In genomic region chr11:80042615-80043418, GRCm38 (mm10) we compare ENCODE assay signal across 10 mouse cellular contexts. TPM values are rescaled to one million over a fixed set of nuclear protein-coding genes. Genes with fewer than 3 reads are reported as not detected.
A peak's percentile ranks its signal among the peaks of the same experiment; 100 is the strongest.
DNase-seq lines count a peak whose midpoint lies in the region; ATAC-seq and TF ChIP-seq lines count a peak whose summit lies in the region.
"Had no signal": no experiment of that assay in that cellular context is flagged by ENCODE, and none has a peak within 500 bp of the region (broad histone marks: within the 10 kb centered on the region; RNA-seq: fewer than 3 reads in every experiment).

No protein-coding gene starts in this region.

- no peak overlapping the region for H3K9ac ChIP-seq in hindbrain, embryonic 16.5 days (ENCODE audit: low read depth, low read length)
- no peak overlapping the region for H3K9ac ChIP-seq in embryonic facial prominence, embryonic 14.5 days (ENCODE audit: low read depth, low read length)
- H3K9ac ChIP-seq: embryonic facial prominence, embryonic 15.5 days had no signal

- no peaks in the 10 kb centered on the region for H3K9me3 ChIP-seq in hindbrain, embryonic 10.5 days
- no peaks in the 10 kb centered on the region for H3K9me3 ChIP-seq in hindbrain, embryonic 16.5 days (ENCODE audit: control insufficient read depth, low read length)
- H3K9me3 ChIP-seq in embryonic facial prominence, embryonic 14.5 days (ENCODE audit: control insufficient read depth, low read length) = no peaks in the 10 kb centered on the region
- H3K9me3 ChIP-seq: embryonic facial prominence, embryonic 15.5 days had no signal

- no peak overlapping the region for H3K4me3 ChIP-seq in hindbrain, embryonic 10.5 days
- no peak overlapping the region for H3K4me3 ChIP-seq in hindbrain, embryonic 16.5 days (ENCODE audit: low read length)
- no peak overlapping the region for H3K4me3 ChIP-seq in C2C12 (ENCODE audit: insufficient read depth, poor library complexity, severe bottlenecking)
- no peak overlapping the region for H3K4me3 ChIP-seq in embryonic facial prominence, embryonic 14.5 days (ENCODE audit: low read depth, low read length)
- H3K4me3 ChIP-seq: embryonic facial prominence, embryonic 15.5 days had no signal

- no peak overlapping the region for H3K4me2 ChIP-seq in hindbrain, embryonic 16.5 days (ENCODE audit: low read length)
- H3K4me2 ChIP-seq in embryonic facial prominence, embryonic 14.5 days (ENCODE audit: low read depth, low read length) = no peak overlapping the region
- H3K4me2 ChIP-seq: embryonic facial prominence, embryonic 15.5 days had no signal

- no peak overlapping the region for H3ac ChIP-seq in C2C12 (ENCODE audit: control insufficient read depth, insufficient read length, low read depth)

- H3K27ac ChIP-seq in hindbrain, embryonic 10.5 days = no peak overlapping the region
- no peak overlapping the region for H3K27ac ChIP-seq in hindbrain, embryonic 16.5 days (ENCODE audit: low read depth, low read length)
- no peak overlapping the region for H3K27ac ChIP-seq in embryonic facial prominence, embryonic 14.5 days (replicated peaks; ENCODE audit: low read depth, low read length)
- H3K27ac ChIP-seq: embryonic facial prominence, embryonic 15.5 days; macrophage had no signal

- H3K27me3 ChIP-seq in hindbrain, embryonic 10.5 days (ENCODE audit: insufficient read depth, poor library complexity, severe bottlenecking) = no peaks in the 10 kb centered on the region
- H3K27me3 ChIP-seq in hindbrain, embryonic 16.5 days (replicated peaks; ENCODE audit: control insufficient read depth, insufficient read depth, low read length) = no peaks in the 10 kb centered on the region
- no peaks in the 10 kb centered on the region for H3K27me3 ChIP-seq in C2C12 (ENCODE audit: control insufficient read depth, insufficient read depth, insufficient read length)
- no peaks in the 10 kb centered on the region for H3K27me3 ChIP-seq in embryonic facial prominence, embryonic 14.5 days (replicated peaks; ENCODE audit: control insufficient read depth, insufficient read depth, low read length)
- H3K27me3 ChIP-seq: embryonic facial prominence, embryonic 15.5 days had no signal

- peak; percentile 62 for TF ChIP-seq CTCF in C2C12 (IDR thresholded peaks at IDR 0.05; ENCODE audit: control insufficient read depth, insufficient read depth, insufficient read length)

- DNase-seq in hindbrain, embryonic 10.5 days (ENCODE audit: low spot score) = peak; percentile 29
- DNase-seq in embryonic facial prominence, embryonic 14.5 days (ENCODE audit: low spot score) = peak; percentile 42
- DNase-seq in kidney, postnatal 36 days = peak; percentile 47 to 69
- DNase-seq in thymus, postnatal 0 days (ENCODE audit: low spot score) = peak; percentile 60

- no peaks in the 10 kb centered on the region for H3K79me3 ChIP-seq in C2C12 (ENCODE audit: low read depth)

- 53% methylated on average over 10 of the region's 10 CpGs for WGBS in hindbrain, embryonic 10.5 days
- WGBS in hindbrain, embryonic 16.5 days = 54% methylated on average over 10 of the region's 10 CpGs
- WGBS in embryonic facial prominence, embryonic 14.5 days = 53% methylated on average over 10 of the region's 10 CpGs

- H3K36me3 ChIP-seq in hindbrain, embryonic 10.5 days = peaks cover 20% of the 10 kb centered on the region
- H3K36me3 ChIP-seq in hindbrain, embryonic 16.5 days (ENCODE audit: control insufficient read depth, insufficient read depth, low read length) = no peaks in the 10 kb centered on the region
- peaks cover 26% of the 10 kb centered on the region for H3K36me3 ChIP-seq in C2C12 (ENCODE audit: control insufficient read depth, insufficient read depth)
- H3K36me3 ChIP-seq in embryonic facial prominence, embryonic 14.5 days (ENCODE audit: control insufficient read depth, insufficient read depth, low read length) = peaks cover 17% of the 10 kb centered on the region

- no peaks in the 10 kb centered on the region for H3K4me1 ChIP-seq in hindbrain, embryonic 10.5 days (replicated peaks)
- no peaks in the 10 kb centered on the region for H3K4me1 ChIP-seq in hindbrain, embryonic 16.5 days (ENCODE audit: control insufficient read depth, insufficient read depth, low read depth, low read length)
- no peaks in the 10 kb centered on the region for H3K4me1 ChIP-seq in embryonic facial prominence, embryonic 14.5 days (ENCODE audit: control insufficient read depth, insufficient read depth, low read length)
- H3K4me1 ChIP-seq: embryonic facial prominence, embryonic 15.5 days had no signal

- H3K79me2 ChIP-seq in C2C12 (ENCODE audit: control insufficient read depth, insufficient read depth) = no peaks in the 10 kb centered on the region

- no peak for ATAC-seq in hindbrain, embryonic 16.5 days
- ATAC-seq in activated CD4-positive, CD25-positive, alpha-beta regulatory T cell, adult 4 months = peak; percentile 45
- ATAC-seq in embryonic facial prominence, embryonic 14.5 days (ENCODE audit: low read depth) = no peak
- peak; percentile 97 for ATAC-seq in megakaryocyte progenitor cell, adult 5-6 weeks (replicated peaks; ENCODE audit: poor library complexity)

TF ChIP-seq in C2C12, 6 proteins besides CTCF, POLR2A, EP300 and RAD21:
- TF ChIP-seq CEBPB (IDR thresholded peaks at IDR 0.05; ENCODE audit: low read depth) (no peak), USF1 (IDR thresholded peaks at IDR 0.05; ENCODE audit: low read depth) (no peak), MYOG (IDR thresholded peaks at IDR 0.05; ENCODE audit: control insufficient read depth, extremely low read depth, insufficient read length) (no peak)

RNA-seq across cellular contexts. Expression of gene Crlf3, which starts 38.0 kb away (rescaled TPM):
- 24.5 and 38.0 TPM in 2 replicates for polyA plus RNA-seq in hindbrain, embryonic 10.5 days (2016; fragmentation: Nextera tagmentation; extraction: Ambion mirVana)
- polyA plus RNA-seq in hindbrain, embryonic 16.5 days (2015; fragmentation: Nextera tagmentation; extraction: Ambion mirVana) = 12.6 and 13.8 TPM in 2 replicates
- polyA plus RNA-seq in C2C12 (2012; fragmentation: generic; extraction: Trizol) = 18.0 TPM
- 100 to 1,000 TPM; 125 to 169 TPM for polyA plus RNA-seq in activated CD4-positive, CD25-positive, alpha-beta regulatory T cell, adult 4 months (2017; shearing (Covaris generic))
- polyA plus RNA-seq in embryonic facial prominence, embryonic 14.5 days (2014; fragmentation: Nextera tagmentation; extraction: Ambion mirVana) = 39.5 and 40.9 TPM in 2 replicates
- total RNA-seq in megakaryocyte progenitor cell, adult 5-6 weeks (2015) = 65.2 and 69.4 TPM in 2 replicates
- total RNA-seq in megakaryocyte progenitor cell, adult 5-6 weeks (2017) = 87.4 and 95.7 TPM in 2 replicates
- 110 and 116 TPM in 2 replicates for polyA plus RNA-seq in thymus, postnatal 0 days (2015; fragmentation: Nextera tagmentation; extraction: Ambion mirVana)

RNA-seq across cellular contexts. Expression of gene Atad5, which starts 46.4 kb away (rescaled TPM):
- 11.5 and 16.2 TPM in 2 replicates for polyA plus RNA-seq in hindbrain, embryonic 10.5 days (2016; fragmentation: Nextera tagmentation; extraction: Ambion mirVana)
- 4.3 and 4.4 TPM in 2 replicates for polyA plus RNA-seq in hindbrain, embryonic 16.5 days (2015; fragmentation: Nextera tagmentation; extraction: Ambion mirVana)
- 1.9 TPM for polyA plus RNA-seq in C2C12 (2012; fragmentation: generic; extraction: Trizol)
- polyA plus RNA-seq in activated CD4-positive, CD25-positive, alpha-beta regulatory T cell, adult 4 months (2017; shearing (Covaris generic)) = 1 to 10 TPM; 4.1 to 4.3 TPM
- 9.4 and 11.2 TPM in 2 replicates for polyA plus RNA-seq in embryonic facial prominence, embryonic 14.5 days (2014; fragmentation: Nextera tagmentation; extraction: Ambion mirVana)
- total RNA-seq in megakaryocyte progenitor cell, adult 5-6 weeks (2015) = 37.0 and 42.8 TPM in 2 replicates
- 28.2 and 42.1 TPM in 2 replicates for total RNA-seq in megakaryocyte progenitor cell, adult 5-6 weeks (2017)
- polyA plus RNA-seq in thymus, postnatal 0 days (2015; fragmentation: Nextera tagmentation; extraction: Ambion mirVana) = 14.9 and 15.7 TPM in 2 replicates

RNA-seq across cellular contexts. Expression of gene Suz12, which starts 49.9 kb away (rescaled TPM):
- 15.5 and 20.0 TPM in 2 replicates for polyA plus RNA-seq in hindbrain, embryonic 10.5 days (2016; fragmentation: Nextera tagmentation; extraction: Ambion mirVana)
- 9.3 and 9.9 TPM in 2 replicates for polyA plus RNA-seq in hindbrain, embryonic 16.5 days (2015; fragmentation: Nextera tagmentation; extraction: Ambion mirVana)
- 11.4 TPM for polyA plus RNA-seq in C2C12 (2012; fragmentation: generic; extraction: Trizol)
- 10 to 100 TPM; 31.1 to 45.8 TPM for polyA plus RNA-seq in activated CD4-positive, CD25-positive, alpha-beta regulatory T cell, adult 4 months (2017; shearing (Covaris generic))
- polyA plus RNA-seq in embryonic facial prominence, embryonic 14.5 days (2014; fragmentation: Nextera tagmentation; extraction: Ambion mirVana) = 19.0 and 20.6 TPM in 2 replicates
- 138 and 147 TPM in 2 replicates for total RNA-seq in megakaryocyte progenitor cell, adult 5-6 weeks (2015)
- 81.3 and 101 TPM in 2 replicates for total RNA-seq in megakaryocyte progenitor cell, adult 5-6 weeks (2017)
- 33.4 and 44.3 TPM in 2 replicates for polyA plus RNA-seq in thymus, postnatal 0 days (2015; fragmentation: Nextera tagmentation; extraction: Ambion mirVana)

Comparison
In these comparisons a context has a peak if more than half of its experiments do, and no peak if none do; other contexts are left out.
1. ATAC-seq: peak in activated CD4-positive, CD25-positive, alpha-beta regulatory T cell, adult 4 months (single experiment) and megakaryocyte progenitor cell, adult 5-6 weeks (single experiment); none in hindbrain, embryonic 16.5 days (single experiment) and embryonic facial prominence, embryonic 14.5 days (single experiment).
2. Peak in every context shown above with its lines, with median percentiles within 50 percentile points of each other: DNase-seq.